Mouse (Mus musculus) bone marrow, adult 2 months (tissue): Measurements from ENCODE around the gene Ttll1.

ENCODE experiments used
- CTCF ChIP-seq: fragments of 200-500 bp; IDR thresholded peaks from 2 replicates; pipeline ENCODE4 v1.5.1; 2011; ENCODE audit warnings: low read length, control low read depth; ENCODE audit not compliant: control insufficient read depth, insufficient read depth
- POLR2A ChIP-seq: fragments of 200-500 bp; IDR thresholded peaks from 2 replicates; pipeline ENCODE4 v1.6.1; 2011; ENCODE audit warnings: low read depth, mild to moderate bottlenecking, control low read depth, low read length, borderline replicate concordance; ENCODE audit not compliant: control insufficient read depth

DNA sequence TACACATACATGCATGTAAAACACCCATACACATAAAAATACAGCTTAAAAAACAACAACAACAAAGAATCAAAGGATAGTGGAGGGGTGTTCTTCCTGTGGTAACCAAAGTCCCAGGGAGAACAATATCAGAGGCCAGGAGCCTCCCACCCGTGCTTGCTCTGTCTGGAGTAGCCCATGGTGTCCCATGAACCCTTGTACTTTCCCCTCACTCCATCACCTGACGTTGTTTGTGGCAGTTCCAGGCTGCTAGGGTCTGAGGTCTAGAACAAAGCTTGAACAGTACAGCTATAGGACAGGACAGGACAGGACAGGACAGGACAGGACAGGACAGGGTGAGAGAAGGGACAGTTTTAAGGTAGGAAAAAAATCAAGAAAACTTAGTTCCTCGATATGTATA is 32.6 kb downstream of the Ttll1 start:
- no peak for TF ChIP-seq POLR2A
- no peak for TF ChIP-seq CTCF
